Mouse (Mus musculus) adrenal gland, adult (tissue): ENCODE measurements around the gene Bzw1.

Source experiments
- DNase-seq, 2 experiments: peaks; one replicate each; pipeline ENCODE4 v3.0.0; 2022 to 2023; ENCODE audit warnings: low spot score in 1 of 2; ENCODE audit not compliant: inconsistent age in 2 of 2

The Bzw1 gene

GRCm38 (mm10) chr1:58454316-58454715, 61.6 kb downstream of the Bzw1 start:
- DNase-seq, result no peak
